Mouse (Mus musculus) frontal cortex, postnatal 36 days (tissue): ENCODE results near the gene Ebf1.

Source experiments
- DNase-seq, 2 experiments: peaks; one replicate each; pipeline ENCODE4 v3.0.0; 2022; ENCODE audit warnings: low spot score in 2 of 2

The Ebf1 gene

GRCm38 (mm10) chr11:44954362-44954761 lies 337.2 kb downstream of the Ebf1 start:
- DNase-seq: no peak

GRCm38 (mm10) chr11:44962746-44963440 lies 345.8 kb downstream of the Ebf1 start:
- no peak for DNase-seq

- no peak for DNase-seq
Observed at GRCm38 (mm10) chr11:44969011-44969410, 351.9 kb downstream of the Ebf1 start.

GRCm38 (mm10) chr11:44974271-44974670 lies 357.2 kb downstream of the Ebf1 start:
- no peak for DNase-seq

- no peak for DNase-seq
Observed at GRCm38 (mm10) chr11:44975151-44975550, 358.0 kb downstream of the Ebf1 start.

- no peak for DNase-seq
Observed at GRCm38 (mm10) chr11:44976254-44976802, 359.2 kb downstream of the Ebf1 start.

GRCm38 (mm10) chr11:44977921-44978397 lies 360.8 kb downstream of the Ebf1 start:
- DNase-seq: peak; percentile 13 to 47

- no peak for DNase-seq
Observed at GRCm38 (mm10) chr11:44979391-44979790, 362.3 kb downstream of the Ebf1 start.

- no peak for DNase-seq
Observed at GRCm38 (mm10) chr11:44982225-44982624, 365.1 kb downstream of the Ebf1 start.

GRCm38 (mm10) chr11:44983961-44984360 lies 366.8 kb downstream of the Ebf1 start:
- no peak for DNase-seq

GRCm38 (mm10) chr11:44984381-44984780 lies 367.3 kb downstream of the Ebf1 start:
- no peak for DNase-seq

GRCm38 (mm10) chr11:44987796-44988195 lies 370.7 kb downstream of the Ebf1 start:
- no peak for DNase-seq

- no peak for DNase-seq
Observed at GRCm38 (mm10) chr11:45002681-45003286, 385.7 kb downstream of the Ebf1 start.

GRCm38 (mm10) chr11:45003716-45004437 lies 386.8 kb downstream of the Ebf1 start:
- no peak for DNase-seq

GRCm38 (mm10) chr11:45007311-45007710 lies 390.2 kb downstream of the Ebf1 start:
- no peak for DNase-seq

- peak; percentile 76 to 78 for DNase-seq
Observed at GRCm38 (mm10) chr11:45008078-45008477, 391.0 kb downstream of the Ebf1 start.

GRCm38 (mm10) chr11:45008760-45009159 lies 391.6 kb downstream of the Ebf1 start:
- no peak for DNase-seq

- DNase-seq: no peak
Observed at GRCm38 (mm10) chr11:45012081-45012480, 395.0 kb downstream of the Ebf1 start.

- DNase-seq: no peak
Observed at GRCm38 (mm10) chr11:45017493-45017892, 400.4 kb downstream of the Ebf1 start.

- DNase-seq: no peak
Observed at GRCm38 (mm10) chr11:45026012-45026411, 408.9 kb downstream of the Ebf1 start.

- no peak for DNase-seq
Observed at GRCm38 (mm10) chr11:45026674-45027073, 409.6 kb downstream of the Ebf1 start.

- no peak for DNase-seq
Observed at GRCm38 (mm10) chr11:45027076-45027475, 410.0 kb downstream of the Ebf1 start.
